Mouse (Mus musculus) hindbrain, embryonic 11.5 days (tissue): ENCODE data around the gene Ak5. TPM values are rescaled to one million over a fixed set of nuclear protein-coding genes. Genes with fewer than 3 reads are reported as not detected.

ENCODE experiments used
- ATAC-seq: fragments of 200-750 bp; cut with Nextera tagmentation; 2 replicates; pipeline ENCODE4 v1.8.0; 2017; ENCODE audit warnings: mild to moderate bottlenecking, moderate TSS enrichment, moderate library complexity; ENCODE audit not compliant: low FRiP score
- DNase-seq: peaks from one replicate; pipeline ENCODE4 v3.0.0-alpha.2; 2015; ENCODE audit warnings: low spot score
- H3K27ac ChIP-seq: fragments of 300-500 bp; sonication (generic); 2 replicates; pipeline ENCODE4 v1.5.1; 2014; ENCODE audit warnings: mild to moderate bottlenecking, low read depth, low read length
- H3K27me3 ChIP-seq: fragments of 300-500 bp; sonication (generic); 2 replicates; pipeline ENCODE4 v1.6.1; 2014; ENCODE audit warnings: mild to moderate bottlenecking, low read length, moderate library complexity, mixed read lengths; ENCODE audit not compliant: control insufficient read depth, insufficient read depth
- H3K36me3 ChIP-seq: fragments of 300-500 bp; sonication (generic); 2 replicates; pipeline ENCODE4 v1.6.1; 2014; ENCODE audit warnings: mild to moderate bottlenecking, low read length, moderate library complexity, mixed read lengths; ENCODE audit not compliant: control insufficient read depth, insufficient read depth
- H3K4me1 ChIP-seq: fragments of 300-500 bp; sonication (generic); replicated peaks from 2 replicates; pipeline ENCODE4 v1.6.1; 2014; ENCODE audit warnings: low read length, mixed read lengths; ENCODE audit not compliant: control insufficient read depth, insufficient read depth
- H3K4me2 ChIP-seq: fragments of 300-500 bp; sonication (generic); replicated peaks from 2 replicates; pipeline ENCODE4 v1.6.1; 2014; ENCODE audit warnings: mild to moderate bottlenecking, low read depth, low read length
- H3K4me3 ChIP-seq: fragments of 300-500 bp; sonication (generic); 2 replicates; pipeline ENCODE4 v1.5.1; 2014; ENCODE audit warnings: low read depth, low read length
- H3K9ac ChIP-seq: fragments of 300-500 bp; sonication (generic); 2 replicates; pipeline ENCODE4 v1.6.1; 2014; ENCODE audit warnings: low read depth, low read length
- H3K9me3 ChIP-seq: fragments of 300-500 bp; sonication (generic); 2 replicates; pipeline ENCODE4 v1.6.1; 2016; ENCODE audit warnings: low read length; ENCODE audit not compliant: control insufficient read depth
- WGBS: fragments of 180-500 bp; shearing (Covaris S2); extraction: QIAGEN DNeasy Blood & Tissue Kit; methylation state at CpG from one replicate; pipeline ENCODE4 v1.1.7; 2014; 5-methylcytosine and 5-hydroxymethylcytosine counted together
- polyA plus RNA-seq: library from polyadenylated mRNA; unstranded; fragments of >200 nt; fragmentation: Nextera tagmentation; extraction: Ambion mirVana; gene quantifications from 2 replicates; pipeline ENCODE4 v1.2.1, GENCODE M21; 2014

The Ak5 gene
- polyA plus RNA-seq, 1 experiment from 2014 or later, result 0.51 TPM

- Histone ChIP-seq H3K4me3 (no peak overlapping the region), H3K27me3 (no peaks in the 10 kb centered on the region), H3K27ac (no peak overlapping the region), H3K4me2 (no peak overlapping the region), H3K9ac (no peak overlapping the region), H3K4me1 (no peaks in the 10 kb centered on the region), H3K9me3 (no peaks in the 10 kb centered on the region), H3K36me3 (no peaks in the 10 kb centered on the region)
- WGBS, result 82% methylated on average over 4 of the region's 4 CpGs
- no peak for DNase-seq
- no peak for ATAC-seq
Observed at GRCm38 (mm10) chr3:152523315-152523638, 144.9 kb downstream of the Ak5 start.

GRCm38 (mm10) chr3:152522634-152523314, 145.4 kb downstream of the Ak5 start:
- no peak overlapping the region for H3K4me3 ChIP-seq
- ATAC-seq, result no peak
- no peaks in the 10 kb centered on the region for H3K4me1 ChIP-seq
- H3K4me2 ChIP-seq, result no peak overlapping the region
- H3K36me3 ChIP-seq, result no peaks in the 10 kb centered on the region
- no peaks in the 10 kb centered on the region for H3K27me3 ChIP-seq
- no peaks in the 10 kb centered on the region for H3K9me3 ChIP-seq
- no peak overlapping the region for H3K27ac ChIP-seq
- no peak overlapping the region for H3K9ac ChIP-seq
- DNase-seq, result no peak
- 80% methylated on average over 6 of the region's 6 CpGs for WGBS

GRCm38 (mm10) chr3:152521054-152521453, 147.1 kb downstream of the Ak5 start:
- no peak for DNase-seq
- Histone ChIP-seq H3K4me3 (no peak overlapping the region), H3K27ac (no peak overlapping the region), H3K27me3 (no peaks in the 10 kb centered on the region), H3K4me1 (no peaks in the 10 kb centered on the region), H3K36me3 (no peaks in the 10 kb centered on the region), H3K9ac (no peak overlapping the region), H3K9me3 (no peaks in the 10 kb centered on the region), H3K4me2 (no peak overlapping the region)
- 85% methylated on average over 7 of the region's 7 CpGs for WGBS
- ATAC-seq, result no peak

- H3K4me2 ChIP-seq, result no peak overlapping the region
- 73% methylated on average over 3 of the region's 3 CpGs for WGBS
- no peak for ATAC-seq
Observed at GRCm38 (mm10) chr3:152520074-152520473, 148.1 kb downstream of the Ak5 start.

DNA sequence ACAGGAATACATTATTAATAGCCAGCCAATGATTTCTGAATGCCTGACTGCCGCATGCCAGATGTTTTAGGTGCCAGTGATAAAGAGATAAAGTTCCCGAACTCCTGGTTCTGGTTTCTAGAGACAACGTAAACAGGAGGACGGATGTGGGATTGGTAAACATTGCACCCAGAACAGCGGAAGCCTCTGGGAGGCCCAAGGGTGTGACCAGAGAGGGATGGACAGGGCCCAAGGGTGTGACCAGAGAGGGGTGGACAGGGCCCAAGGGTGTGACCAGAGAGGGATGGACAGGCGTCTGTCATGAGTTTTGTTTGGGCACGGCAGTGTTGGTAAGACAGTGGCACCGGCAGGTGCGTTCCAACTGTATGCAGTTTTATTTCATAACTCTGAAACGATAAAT, 148.6 kb downstream of the Ak5 start:
- no peaks in the 10 kb centered on the region for H3K27me3 ChIP-seq
- DNase-seq (no peak), ATAC-seq (no peak)
- no peaks in the 10 kb centered on the region for H3K36me3 ChIP-seq
- H3K4me2 ChIP-seq, result no peak overlapping the region
- no peak overlapping the region for H3K9ac ChIP-seq
- H3K4me3 ChIP-seq, result no peak overlapping the region
- H3K9me3 ChIP-seq, result no peaks in the 10 kb centered on the region
- WGBS, result 90% methylated on average over 10 of the region's 10 CpGs
- H3K4me1 ChIP-seq, result no peaks in the 10 kb centered on the region
- no peak overlapping the region for H3K27ac ChIP-seq

More at GRCm38 (mm10) chr3:152520074-152520473, 148.1 kb downstream of the Ak5 start:
- Histone ChIP-seq H3K9ac (no peak overlapping the region), H3K36me3 (no peaks in the 10 kb centered on the region), H3K4me3 (no peak overlapping the region), H3K27ac (no peak overlapping the region), H3K4me1 (no peaks in the 10 kb centered on the region), H3K9me3 (no peaks in the 10 kb centered on the region), H3K27me3 (no peaks in the 10 kb centered on the region)
- DNase-seq, result no peak

DNA sequence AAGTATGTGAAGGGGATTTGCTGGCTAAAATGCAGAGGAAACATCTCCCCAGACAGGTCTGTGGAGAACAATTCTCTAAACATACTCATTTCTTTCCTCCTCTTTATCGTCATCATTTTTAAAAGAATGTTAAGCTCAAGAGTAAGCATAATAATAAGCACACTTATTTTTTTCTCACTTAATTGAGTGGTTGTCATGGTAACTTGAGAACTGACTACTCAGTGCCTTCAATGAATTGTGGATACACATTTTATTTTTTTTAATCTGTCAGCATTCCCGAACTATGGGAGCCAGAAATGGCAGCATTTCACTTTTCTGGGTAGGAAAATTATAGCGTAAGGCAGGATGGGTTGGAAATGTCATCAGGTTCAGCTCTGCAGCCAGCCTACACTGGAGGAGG, 151.6 kb downstream of the Ak5 start:
- no peak for DNase-seq
- no peak overlapping the region for H3K4me3 ChIP-seq
- H3K27ac ChIP-seq, result no peak overlapping the region
- no peaks in the 10 kb centered on the region for H3K36me3 ChIP-seq
- H3K4me1 ChIP-seq, result no peaks in the 10 kb centered on the region
- no peaks in the 10 kb centered on the region for H3K27me3 ChIP-seq
- no peak for ATAC-seq
- H3K9me3 ChIP-seq, result no peaks in the 10 kb centered on the region
- H3K9ac ChIP-seq, result no peak overlapping the region
- H3K4me2 ChIP-seq, result no peak overlapping the region
- WGBS, result 86% methylated on average over 3 of the region's 3 CpGs

DNA sequence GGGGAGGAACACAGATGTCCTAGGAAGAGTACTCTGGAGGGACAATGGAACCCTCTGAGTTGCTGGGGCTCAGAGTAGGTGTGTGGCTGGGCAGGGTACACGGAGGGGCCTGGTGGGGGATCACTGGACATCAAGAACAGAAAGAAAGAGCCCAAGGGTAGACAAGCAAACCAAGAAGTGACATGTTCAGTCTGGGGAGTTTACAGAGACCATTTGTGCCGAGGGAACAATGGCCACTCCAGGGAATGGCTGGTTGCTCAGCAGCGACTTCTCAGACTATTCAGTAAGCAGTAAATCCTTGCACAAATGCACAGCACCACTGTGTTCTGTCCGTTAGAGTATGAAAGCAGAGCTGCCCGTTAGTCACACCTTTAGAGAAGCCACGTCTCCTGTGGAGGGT, 152.2 kb downstream of the Ak5 start:
- 45% methylated on average over 6 of the region's 6 CpGs for whole genome bisulfite sequencing
- no peaks in the 10 kb centered on the region for H3K27me3 ChIP-seq
- DNase-seq, result no peak
- no peaks in the 10 kb centered on the region for H3K36me3 ChIP-seq
- H3K4me3 ChIP-seq, result no peak overlapping the region
- no peaks in the 10 kb centered on the region for H3K9me3 ChIP-seq
- ATAC-seq, result no peak
- no peak overlapping the region for H3K27ac ChIP-seq
- H3K9ac ChIP-seq, result no peak overlapping the region
- H3K4me2 ChIP-seq, result no peak overlapping the region
- H3K4me1 ChIP-seq, result no peaks in the 10 kb centered on the region

- 85% methylated on average over 2 of the region's 2 CpGs for WGBS
- ATAC-seq, result no peak
- no peaks in the 10 kb centered on the region for H3K9me3 ChIP-seq
Observed at GRCm38 (mm10) chr3:152512517-152512916, 155.6 kb downstream of the Ak5 start.

DNA sequence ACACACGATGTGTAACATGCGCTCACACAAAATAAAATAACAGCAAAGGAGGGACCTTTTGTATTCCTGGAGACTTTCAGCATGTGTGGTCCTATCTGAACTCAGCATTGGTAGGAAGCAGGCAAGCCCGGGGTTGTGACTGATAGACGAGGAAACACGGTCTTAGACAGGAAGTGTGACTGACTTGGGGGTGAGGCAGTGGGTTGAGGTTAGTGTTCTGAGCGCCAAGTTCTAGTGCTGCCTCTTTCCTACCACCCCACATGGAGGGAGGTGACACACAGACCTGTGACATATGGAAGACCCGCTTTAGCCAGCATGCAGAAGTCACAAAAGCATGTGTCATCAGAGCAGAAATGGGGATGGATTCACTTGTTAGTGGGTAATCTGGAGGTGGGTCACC, 158.9 kb downstream of the Ak5 start:
- Histone ChIP-seq H3K4me2 (no peak overlapping the region), H3K36me3 (no peaks in the 10 kb centered on the region), H3K27ac (no peak overlapping the region), H3K9ac (no peak overlapping the region), H3K9me3 (no peaks in the 10 kb centered on the region), H3K27me3 (no peaks in the 10 kb centered on the region), H3K4me1 (no peaks in the 10 kb centered on the region; the same call in 1 of the 2 replicates), H3K4me3 (no peak overlapping the region)
- no peak for ATAC-seq
- WGBS, result 88% methylated on average over 7 of the region's 7 CpGs
- DNase-seq, result no peak

More at GRCm38 (mm10) chr3:152512517-152512916, 155.6 kb downstream of the Ak5 start:
- no peaks in the 10 kb centered on the region for H3K36me3 ChIP-seq
- H3K27me3 ChIP-seq, result no peaks in the 10 kb centered on the region
- H3K4me1 ChIP-seq, result no peaks in the 10 kb centered on the region; the same call in 1 of the 2 replicates
- H3K4me3 ChIP-seq, result no peak overlapping the region
- no peak overlapping the region for H3K9ac ChIP-seq
- no peak for DNase-seq
- no peak overlapping the region for H3K4me2 ChIP-seq
- no peak overlapping the region for H3K27ac ChIP-seq
